Mouse (Mus musculus) embryonic fibroblast, embryonic 13.5 days (primary cell): ENCODE data around the gene Mrpl54.

ENCODE experiments used
- CTCF ChIP-seq: IDR thresholded peaks from 2 replicates; pipeline ENCODE4 v1.5.1; 2011; ENCODE audit warnings: mild to moderate bottlenecking, control low read depth, low read length, moderate library complexity, borderline replicate concordance; ENCODE audit not compliant: insufficient read depth
- POLR2A ChIP-seq: IDR thresholded peaks from 2 replicates; pipeline ENCODE4 v1.6.1; 2011; ENCODE audit warnings: low read depth, mild to moderate bottlenecking, control low read depth, low read length, moderate library complexity

GRCm38 (mm10) chr10:81247804-81248203 lies 18.9 kb downstream of the Mrpl54 start:
- TF ChIP-seq POLR2A (no peak), CTCF (no peak)
